Mouse (Mus musculus): ENCODE measurements at regions not wholly inside any gene's neighbourhood (a gene's known extent, or its start where the extent isn't known, plus 50 kb on each side); places are given as distances from the start of the nearest gene placed in this dataset.
A peak's percentile ranks its signal among the peaks of the same experiment; 100 is the strongest.

- no peak for DNase-seq (ENCODE audit: low read depth, low spot score)
- H3K36me3 ChIP-seq (ENCODE audit: control insufficient read depth, insufficient read depth, low read length, poor library complexity, severe bottlenecking), result no peaks in the 10 kb centered on the region
- H3K27ac ChIP-seq (ENCODE audit: insufficient read depth, low read depth, low read length, poor library complexity, severe bottlenecking), result no peak overlapping the region
- no peak overlapping the region for H3K9ac ChIP-seq (ENCODE audit: insufficient read depth, low read depth, low read length, poor library complexity, severe bottlenecking)
- H3K4me3 ChIP-seq (ENCODE audit: insufficient read depth in 1 of 2, low read depth in 1 of 2, low read length in 2 of 2, poor library complexity in 1 of 2, severe bottlenecking in 1 of 2), result no peak overlapping the region
- in situ Hi-C loops (cut with MboI; ENCODE audit: low sequenced_read_pairs in 2 of 2, unreplicated experiment in 2 of 2), result no loop called here
- H3K4me1 ChIP-seq (ENCODE audit: control insufficient read depth in 2 of 2, insufficient read depth in 2 of 2, low read length in 2 of 2, poor library complexity in 1 of 2), result no peaks in the 10 kb centered on the region
- TF ChIP-seq ZC3H11A (IDR thresholded peaks at IDR 0.05; ENCODE audit: borderline replicate concordance, low read depth, low read length) (no peak), ZNF384 (IDR thresholded peaks at IDR 0.05; ENCODE audit: low read depth, low read length) (no peak), MAFK (IDR thresholded peaks at IDR 0.05; ENCODE audit: insufficient read depth, low read depth, low read length) (no peak), CHD2 (IDR thresholded peaks at IDR 0.05; ENCODE audit: low read depth, low read length) (no peak), HCFC1 (IDR thresholded peaks at IDR 0.05; ENCODE audit: borderline replicate concordance, insufficient read depth, low read length) (no peak)
- no peaks in the 10 kb centered on the region for H3K9me3 ChIP-seq (ENCODE audit: control insufficient read depth, insufficient read depth, low read depth, low read length)
Measured at GRCm38 (mm10) chr10:21218431-21218830, 57.6 kb upstream of the Myb start.

DNA sequence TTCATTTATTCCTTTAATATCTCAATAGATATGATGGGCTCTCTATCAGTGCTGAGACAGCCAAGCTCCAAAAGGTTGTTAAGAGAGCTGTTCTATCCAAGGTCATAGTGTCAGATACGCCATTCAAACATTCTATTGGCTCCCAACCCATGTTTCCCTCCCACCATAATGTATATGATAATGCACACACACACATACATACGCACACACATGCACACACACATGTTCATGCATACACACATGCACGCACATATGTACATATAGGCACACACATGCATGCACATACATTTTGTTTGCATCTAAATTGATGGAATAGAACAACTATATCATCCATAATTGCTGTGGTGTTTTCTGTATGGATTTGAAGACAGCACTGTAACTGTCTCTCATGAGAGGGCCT is 60.0 kb upstream of the Myb start:
- Histone ChIP-seq H3K9ac (ENCODE audit: insufficient read depth, low read depth, low read length, poor library complexity, severe bottlenecking) (no peak overlapping the region), H3K27ac (ENCODE audit: insufficient read depth, low read depth, low read length, poor library complexity, severe bottlenecking) (no peak overlapping the region), H3K4me1 (ENCODE audit: control insufficient read depth in 2 of 2, insufficient read depth in 2 of 2, low read length in 2 of 2, poor library complexity in 1 of 2) (no peaks in the 10 kb centered on the region), H3K36me3 (ENCODE audit: control insufficient read depth, insufficient read depth, low read length, poor library complexity, severe bottlenecking) (no peaks in the 10 kb centered on the region), H3K4me3 (ENCODE audit: insufficient read depth in 1 of 2, low read depth in 1 of 2, low read length in 2 of 2, poor library complexity in 1 of 2, severe bottlenecking in 1 of 2) (no peak overlapping the region), H3K9me3 (ENCODE audit: control insufficient read depth, insufficient read depth, low read depth, low read length) (no peaks in the 10 kb centered on the region)
- TF ChIP-seq ZC3H11A (IDR thresholded peaks at IDR 0.05; ENCODE audit: borderline replicate concordance, low read depth, low read length) (no peak), HCFC1 (IDR thresholded peaks at IDR 0.05; ENCODE audit: borderline replicate concordance, insufficient read depth, low read length) (no peak), ZNF384 (IDR thresholded peaks at IDR 0.05; ENCODE audit: low read depth, low read length) (no peak), CHD2 (IDR thresholded peaks at IDR 0.05; ENCODE audit: low read depth, low read length) (no peak), MAFK (IDR thresholded peaks at IDR 0.05; ENCODE audit: insufficient read depth, low read depth, low read length) (no peak)
- in situ Hi-C loops (cut with MboI; ENCODE audit: low sequenced_read_pairs in 2 of 2, unreplicated experiment in 2 of 2), result no loop called here
- no peak for DNase-seq (ENCODE audit: low read depth, low spot score)

DNA sequence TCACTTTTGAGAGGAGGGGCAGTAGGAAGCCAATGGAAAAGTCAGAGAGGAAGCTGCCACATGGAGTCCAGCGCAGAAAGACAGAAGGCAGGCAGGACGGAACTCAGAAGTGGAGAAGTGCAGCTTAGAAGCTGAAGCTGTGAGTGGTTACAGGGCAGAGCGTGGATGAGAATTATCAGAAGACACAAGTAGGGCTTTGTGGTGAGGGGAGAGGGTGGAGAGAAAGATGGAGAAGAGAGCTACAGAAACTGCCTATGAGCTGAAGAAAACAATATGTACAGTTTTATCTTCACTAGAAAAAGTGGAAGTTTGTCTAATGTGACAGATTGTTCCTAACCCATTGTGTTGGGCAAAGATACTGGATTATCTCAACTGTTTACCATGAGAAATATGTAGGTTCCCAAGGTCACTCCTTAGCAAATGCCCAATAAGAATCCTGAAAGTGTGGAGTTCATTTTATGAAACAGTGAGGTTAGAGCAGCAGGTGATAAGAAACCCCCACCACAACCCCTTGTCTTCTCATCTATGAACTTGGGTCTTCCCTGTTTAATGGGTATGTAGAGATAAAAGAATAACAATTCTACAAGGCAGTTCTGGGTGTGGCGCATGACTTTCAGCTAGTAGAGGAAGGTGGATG is 60.6 kb upstream of the Myb start:
- no peaks in the 10 kb centered on the region for H3K9me3 ChIP-seq (ENCODE audit: control insufficient read depth, insufficient read depth, low read depth, low read length)
- no peak for DNase-seq (ENCODE audit: low read depth, low spot score)
- no peak overlapping the region for H3K4me3 ChIP-seq (ENCODE audit: insufficient read depth in 1 of 2, low read depth in 1 of 2, low read length in 2 of 2, poor library complexity in 1 of 2, severe bottlenecking in 1 of 2)
- H3K36me3 ChIP-seq (ENCODE audit: control insufficient read depth, insufficient read depth, low read length, poor library complexity, severe bottlenecking), result no peaks in the 10 kb centered on the region
- H3K27ac ChIP-seq (ENCODE audit: insufficient read depth, low read depth, low read length, poor library complexity, severe bottlenecking), result no peak overlapping the region
- TF ChIP-seq HCFC1 (IDR thresholded peaks at IDR 0.05; ENCODE audit: borderline replicate concordance, insufficient read depth, low read length) (no peak), MAFK (IDR thresholded peaks at IDR 0.05; ENCODE audit: insufficient read depth, low read depth, low read length) (no peak), ZC3H11A (IDR thresholded peaks at IDR 0.05; ENCODE audit: borderline replicate concordance, low read depth, low read length) (no peak), CHD2 (IDR thresholded peaks at IDR 0.05; ENCODE audit: low read depth, low read length) (no peak), ZNF384 (IDR thresholded peaks at IDR 0.05; ENCODE audit: low read depth, low read length) (no peak)
- H3K4me1 ChIP-seq (ENCODE audit: control insufficient read depth in 2 of 2, insufficient read depth in 2 of 2, low read length in 2 of 2, poor library complexity in 1 of 2), result no peaks in the 10 kb centered on the region
- H3K9ac ChIP-seq (ENCODE audit: insufficient read depth, low read depth, low read length, poor library complexity, severe bottlenecking), result no peak overlapping the region
- in situ Hi-C loops (cut with MboI; ENCODE audit: low sequenced_read_pairs in 2 of 2, unreplicated experiment in 2 of 2), result no loop called here

DNA sequence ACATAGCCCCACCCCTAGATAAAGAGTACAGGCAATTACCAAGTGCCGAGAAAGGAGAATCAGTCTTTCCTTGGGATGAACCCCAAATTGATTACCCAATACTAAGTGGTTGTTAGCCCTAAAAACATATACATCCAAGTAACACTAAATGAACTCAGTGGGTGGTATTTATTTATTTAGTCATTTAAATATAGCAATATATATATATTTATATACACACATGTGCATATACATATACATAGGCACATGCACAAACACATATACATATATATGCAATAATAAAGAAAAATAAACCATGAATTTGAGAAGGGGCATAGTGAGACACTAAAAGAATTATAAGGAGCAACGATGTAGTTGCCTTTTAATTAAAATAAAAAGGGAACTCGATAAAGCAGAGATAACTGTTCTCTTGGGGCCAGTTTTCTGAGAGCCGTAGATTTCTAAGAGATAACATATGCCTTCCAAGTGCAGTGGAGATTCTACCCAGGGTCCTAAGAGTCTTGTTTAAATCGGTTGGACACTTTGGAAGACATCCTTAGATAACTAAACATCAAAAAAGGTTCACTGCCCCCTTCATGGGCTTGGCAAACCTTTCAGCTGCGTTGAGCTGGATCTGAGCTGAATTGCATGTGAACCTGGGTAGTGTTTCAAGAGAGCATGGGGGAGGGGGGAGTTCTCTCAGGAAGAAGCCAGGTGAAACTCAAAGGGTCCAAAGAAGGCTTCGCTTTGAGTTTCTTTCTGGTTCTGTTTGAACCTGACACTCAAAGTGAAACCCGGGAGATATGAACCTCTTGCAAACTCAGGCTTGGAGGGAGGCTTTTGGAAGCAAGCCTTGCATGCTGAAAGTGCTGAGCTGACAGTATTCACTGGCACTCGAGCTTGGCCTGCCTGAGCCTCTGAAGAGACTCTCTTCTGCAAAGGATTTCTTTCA is 61.6 kb upstream of the Myb start:
- Histone ChIP-seq H3K4me1 (ENCODE audit: control insufficient read depth in 2 of 2, insufficient read depth in 2 of 2, low read length in 2 of 2, poor library complexity in 1 of 2) (no peaks in the 10 kb centered on the region), H3K4me3 (ENCODE audit: insufficient read depth in 1 of 2, low read depth in 1 of 2, low read length in 2 of 2, poor library complexity in 1 of 2, severe bottlenecking in 1 of 2) (no peak overlapping the region), H3K27ac (ENCODE audit: insufficient read depth, low read depth, low read length, poor library complexity, severe bottlenecking) (no peak overlapping the region), H3K9ac (ENCODE audit: insufficient read depth, low read depth, low read length, poor library complexity, severe bottlenecking) (no peak overlapping the region), H3K36me3 (ENCODE audit: control insufficient read depth, insufficient read depth, low read length, poor library complexity, severe bottlenecking) (no peaks in the 10 kb centered on the region), H3K9me3 (ENCODE audit: control insufficient read depth, insufficient read depth, low read depth, low read length) (no peaks in the 10 kb centered on the region)
- in situ Hi-C loops (cut with MboI; ENCODE audit: low sequenced_read_pairs in 2 of 2, unreplicated experiment in 2 of 2), result no loop called here
- DNase-seq (ENCODE audit: low read depth, low spot score), result no peak
- TF ChIP-seq ZNF384 (IDR thresholded peaks at IDR 0.05; ENCODE audit: low read depth, low read length), result no peak
- TF ChIP-seq MAFK (IDR thresholded peaks at IDR 0.05; ENCODE audit: insufficient read depth, low read depth, low read length), result peak; percentile 68
- no peak for TF ChIP-seq CHD2 (IDR thresholded peaks at IDR 0.05; ENCODE audit: low read depth, low read length)
- no peak for TF ChIP-seq HCFC1 (IDR thresholded peaks at IDR 0.05; ENCODE audit: borderline replicate concordance, insufficient read depth, low read length)
- no peak for TF ChIP-seq ZC3H11A (IDR thresholded peaks at IDR 0.05; ENCODE audit: borderline replicate concordance, low read depth, low read length)

All from ES-E14 (cell line).